Mouse (Mus musculus) neural tube, embryonic 10.5 days (tissue): ENCODE measurements around the gene Eml4.
A peak's percentile ranks its signal among the peaks of the same experiment; 100 is the strongest.

Experiments
- DNase-seq: peaks from one replicate; pipeline ENCODE4 v3.0.0-alpha.2; 2017; ENCODE audit warnings: low spot score; ENCODE audit errors: extremely low spot score

Gene Eml4

DNA sequence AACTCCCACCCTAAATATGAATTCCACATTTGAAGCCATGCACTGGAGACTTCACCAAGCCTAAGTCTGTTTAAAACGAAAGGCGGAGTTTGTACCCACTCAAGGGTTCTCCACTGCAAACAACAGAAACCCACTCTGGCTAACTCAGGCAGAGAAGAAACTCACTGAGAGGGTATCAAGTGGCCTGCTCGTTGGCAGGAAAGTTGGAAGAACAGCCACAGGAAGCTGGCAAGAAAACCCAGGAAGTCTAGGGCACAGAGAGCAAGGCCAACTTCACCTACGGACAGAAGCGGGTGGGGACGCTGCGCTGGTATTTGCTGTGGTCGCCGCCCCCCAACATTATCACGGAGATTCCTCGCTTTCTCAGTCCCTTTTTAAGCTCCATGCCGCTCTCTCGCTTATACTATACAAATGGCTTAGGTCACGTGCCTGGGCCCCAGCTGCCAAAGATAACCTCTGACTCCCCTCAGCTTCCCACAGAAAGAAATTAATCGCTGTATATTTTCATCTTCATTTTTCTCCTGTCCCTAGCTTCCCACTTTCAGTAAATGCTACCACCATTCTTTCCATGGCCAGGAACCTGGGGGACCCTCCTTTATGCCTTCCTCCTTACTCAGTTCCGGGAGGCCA lies 9.7 kb upstream of the Eml4 start:
- no peak for DNase-seq

DNA sequence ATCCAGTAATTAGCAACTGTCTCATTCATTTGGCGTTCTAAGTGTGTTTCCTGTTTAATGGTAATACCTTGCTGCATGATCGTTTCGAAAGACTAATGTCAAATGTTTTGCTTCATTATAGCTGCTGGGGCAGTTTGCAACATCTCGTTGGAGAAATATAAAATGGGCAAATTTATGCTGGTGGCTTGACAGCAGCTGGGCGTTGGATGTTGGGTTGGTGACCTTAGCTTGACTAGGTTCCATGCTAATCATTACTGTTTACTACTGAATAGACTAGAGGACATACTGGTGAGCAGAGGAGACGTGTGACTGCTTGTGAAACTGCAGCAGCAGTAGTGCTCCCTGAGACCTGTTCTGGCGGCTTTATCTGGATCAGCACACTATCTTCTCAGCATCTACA lies 6.5 kb upstream of the Eml4 start:
- DNase-seq, result no peak

DNA sequence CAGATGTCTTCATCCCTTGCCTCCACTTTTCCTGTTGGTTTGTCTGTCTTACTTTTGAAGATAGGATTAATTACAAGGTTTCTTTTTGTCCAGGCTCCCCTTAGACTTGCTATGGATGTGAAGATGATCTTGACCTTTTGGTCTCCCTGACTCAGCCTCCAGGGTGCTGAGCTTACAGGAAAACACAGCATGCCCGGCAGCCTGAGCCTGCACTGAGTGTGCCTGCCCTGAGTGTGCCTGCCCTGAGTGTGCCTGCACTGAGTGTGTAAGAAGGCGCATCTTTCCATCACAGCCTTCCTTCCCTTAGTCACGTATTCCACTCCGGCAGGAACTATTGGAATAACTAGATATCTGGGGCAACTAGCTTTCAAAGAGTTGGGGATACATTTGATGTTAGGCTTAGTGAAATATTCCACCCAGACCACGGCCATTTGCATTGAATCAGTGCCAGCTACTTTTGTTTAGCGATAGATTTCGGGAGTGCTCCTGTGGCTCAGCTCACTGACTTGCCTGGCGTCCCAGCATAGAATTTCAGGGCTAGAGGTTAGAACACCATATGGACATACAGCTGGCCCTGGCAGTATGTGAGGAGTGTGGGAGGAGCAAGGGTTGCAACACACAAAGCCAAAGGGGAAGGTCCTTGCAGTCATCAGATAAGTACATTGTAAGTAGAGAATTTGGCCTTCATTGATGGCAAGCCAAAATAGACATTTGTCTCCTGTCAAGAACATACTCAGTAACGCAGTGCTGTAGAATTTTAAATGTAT lies 2.5 kb upstream of the Eml4 start:
- DNase-seq, result no peak

DNA sequence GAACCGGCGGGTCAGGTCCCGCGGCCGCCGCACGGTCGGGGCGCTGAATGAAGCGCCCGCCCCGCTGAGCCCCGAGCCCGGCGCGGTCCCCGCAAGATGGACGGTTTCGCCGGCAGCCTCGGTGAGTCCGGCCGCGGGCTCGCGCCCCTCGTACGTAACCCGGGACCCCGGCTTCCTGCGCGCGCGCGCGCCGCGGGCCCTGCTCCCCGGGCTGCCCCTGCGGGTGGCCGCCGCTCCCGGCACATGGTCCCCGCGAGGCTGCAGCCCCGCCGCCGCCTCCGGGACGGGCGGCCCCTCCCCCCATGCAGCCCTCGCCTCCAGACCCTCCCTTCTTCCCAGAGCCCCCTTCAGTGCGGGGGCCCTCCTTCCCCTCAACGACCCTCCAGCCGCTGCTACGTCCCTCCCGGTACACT lies 394 bp downstream of the Eml4 start:
- peak; percentile 70 for DNase-seq

DNA sequence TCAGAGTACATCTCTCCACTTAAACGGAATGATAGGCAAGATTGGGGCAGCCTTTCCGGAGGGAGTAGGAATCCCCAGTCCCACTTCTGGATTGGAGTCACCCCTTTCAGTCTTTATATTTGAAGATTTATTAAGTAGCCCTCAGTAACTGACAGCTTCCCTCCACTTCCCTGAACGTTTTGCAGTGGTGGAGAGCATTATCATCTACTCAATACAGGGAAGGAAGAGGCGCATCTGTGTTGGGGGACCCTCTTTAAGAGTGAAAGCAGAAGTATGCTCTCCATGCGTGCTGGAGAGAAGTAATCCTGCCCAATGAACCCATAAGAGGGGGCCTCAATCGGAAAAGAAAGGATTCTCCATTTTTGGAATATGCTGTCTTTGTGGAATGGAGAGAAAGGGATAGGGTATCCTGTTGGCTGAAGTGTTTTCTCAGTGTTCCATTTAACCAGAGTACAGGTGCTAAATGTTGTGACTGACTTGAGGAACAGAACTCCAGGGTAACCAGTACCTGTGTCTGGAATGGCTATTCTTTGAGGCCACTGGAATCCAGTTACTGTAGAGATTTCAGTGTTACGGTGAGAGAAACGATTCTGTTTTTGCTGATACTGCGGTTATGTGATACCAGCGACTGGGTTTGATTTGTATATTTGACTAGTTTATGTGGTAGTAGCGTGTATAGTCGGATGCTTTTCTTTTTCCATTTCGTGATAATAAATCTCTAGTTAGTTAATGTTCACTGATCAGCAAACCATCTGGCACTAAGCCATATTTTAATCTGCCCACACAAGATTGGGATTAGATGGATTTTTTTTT lies 1.1 kb downstream of the Eml4 start:
- peak; percentile 41 for DNase-seq

DNA sequence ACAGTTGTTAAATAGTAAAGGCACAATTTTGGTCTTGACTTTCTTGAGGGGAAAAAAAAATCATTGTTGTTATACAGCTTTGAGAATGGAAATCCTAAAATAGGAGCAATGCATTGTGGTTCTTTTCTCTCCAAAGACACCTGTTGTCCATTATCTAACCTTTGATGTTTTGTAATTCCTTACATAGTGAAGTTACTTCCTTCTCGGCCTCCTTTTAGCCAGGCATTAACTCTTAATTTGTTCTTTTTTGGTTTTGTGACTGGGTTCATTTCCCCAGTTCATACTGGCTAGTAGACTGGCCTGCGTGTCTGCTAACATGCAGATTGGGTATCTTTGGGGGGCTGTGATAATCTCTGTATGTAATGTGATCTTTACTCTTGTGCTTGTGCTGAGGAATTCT lies 1.7 kb downstream of the Eml4 start:
- no peak for DNase-seq

DNA sequence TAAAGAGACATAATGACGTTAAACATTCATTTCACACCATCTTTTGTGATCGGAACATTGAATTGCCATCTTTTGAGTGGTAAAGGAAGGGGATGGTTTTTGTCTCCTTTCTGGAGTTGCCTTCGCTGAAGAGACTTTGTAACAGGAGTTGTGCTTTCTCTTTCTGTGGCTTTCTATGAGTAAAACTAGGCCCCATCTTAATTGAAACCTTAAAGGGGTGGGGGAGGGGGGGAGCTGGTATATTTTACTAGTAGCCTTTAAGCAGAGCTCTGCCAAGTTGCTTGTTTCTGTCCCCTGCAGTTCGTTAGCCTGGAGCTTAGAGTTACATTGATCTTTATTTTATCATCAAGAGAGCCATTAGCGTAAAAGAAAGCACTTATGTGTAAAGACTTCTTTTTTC lies 2.3 kb downstream of the Eml4 start:
- DNase-seq, result no peak

DNA sequence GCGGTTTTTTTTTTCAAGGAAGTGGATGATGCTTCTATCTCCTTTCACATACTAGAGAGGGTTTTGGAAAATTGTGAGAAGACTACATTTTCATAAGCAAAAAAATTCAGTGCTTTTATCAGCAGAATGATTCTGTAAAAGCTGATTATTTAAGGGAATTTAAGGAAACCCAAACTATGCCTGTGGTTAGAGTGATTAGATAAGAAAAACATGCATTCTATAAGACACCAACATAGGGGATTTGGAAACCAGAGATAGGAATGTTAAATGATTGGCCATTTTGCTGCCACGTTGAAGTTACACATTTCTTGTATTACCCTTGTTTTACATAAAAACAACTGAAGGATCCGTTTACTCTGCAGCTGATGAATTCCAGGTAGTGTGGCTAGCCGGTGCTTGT lies 2.7 kb downstream of the Eml4 start:
- DNase-seq, result no peak

DNA sequence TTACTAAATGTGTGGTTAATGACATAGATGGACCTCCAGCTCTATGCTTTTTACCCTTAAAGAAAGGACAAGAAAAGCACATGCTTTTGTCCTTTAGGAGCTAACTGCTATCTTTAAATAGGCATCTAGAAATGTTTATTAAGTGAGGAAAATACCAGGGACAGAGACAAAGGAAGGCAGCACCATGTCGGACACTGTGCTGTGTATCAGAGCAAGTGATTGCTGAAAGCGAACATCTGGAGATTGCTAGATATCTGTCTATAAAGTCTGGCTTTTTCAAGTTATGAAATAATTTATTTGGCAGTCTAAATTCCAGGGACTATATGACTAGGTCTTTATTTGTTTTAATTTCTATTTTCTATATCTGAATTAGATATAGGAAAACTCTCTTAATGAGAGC lies 4.8 kb downstream of the Eml4 start:
- no peak for DNase-seq

DNA sequence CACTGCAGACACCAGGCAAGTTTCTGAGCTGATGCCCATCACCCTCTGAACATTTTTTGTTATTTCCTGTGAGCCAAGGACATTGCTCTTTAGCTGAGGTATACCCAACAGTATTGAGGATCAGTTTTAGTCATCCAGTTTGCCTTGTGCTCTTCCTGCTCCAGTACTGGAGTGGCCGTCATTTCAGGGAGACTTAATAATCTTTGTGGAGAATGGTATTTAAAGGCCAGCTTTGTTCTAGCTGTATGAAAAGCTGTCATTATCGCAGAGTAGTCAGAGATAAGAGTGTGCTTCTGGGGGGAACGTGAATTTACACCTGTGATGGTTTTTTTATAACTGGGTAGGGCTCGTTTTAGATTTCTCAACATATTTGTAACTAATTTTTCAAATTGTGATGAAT lies 9.2 kb downstream of the Eml4 start:
- DNase-seq, result no peak

DNA sequence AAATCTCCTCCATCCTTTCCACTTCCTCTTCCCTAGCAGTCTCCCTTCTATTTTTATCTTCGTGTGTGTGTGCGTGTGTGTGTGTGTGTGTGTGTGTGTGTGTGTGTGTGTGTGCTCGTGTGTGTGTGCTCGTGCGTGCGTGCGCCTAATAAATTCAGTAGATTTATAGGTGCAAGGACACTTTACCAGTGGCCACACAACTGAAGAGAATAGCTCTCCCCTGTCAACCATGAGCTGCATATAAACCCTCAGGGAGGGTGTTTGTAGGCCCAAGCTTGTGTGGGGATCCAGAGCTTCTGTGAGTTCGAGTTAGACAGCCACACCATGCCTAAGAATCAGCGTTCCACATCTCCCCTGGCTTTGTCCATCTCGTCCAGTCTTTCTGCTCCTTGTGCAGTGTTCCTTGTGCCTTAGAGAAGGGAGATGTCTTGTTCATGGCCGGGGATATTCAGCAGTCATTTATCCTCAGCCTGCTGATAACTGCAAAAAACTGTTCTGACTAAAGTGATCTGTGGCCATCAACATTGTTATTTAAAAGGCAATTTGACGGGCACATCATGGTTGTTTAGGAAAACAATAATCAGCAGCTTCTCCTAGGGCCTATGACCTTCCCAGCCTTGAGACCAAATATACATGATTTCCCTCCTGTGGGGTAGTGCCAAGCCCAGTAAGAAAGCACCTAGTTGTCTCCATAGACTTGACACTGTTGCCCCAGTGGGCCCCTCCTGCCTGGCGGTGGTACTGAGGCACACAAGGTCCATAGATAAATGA lies 10.2 kb downstream of the Eml4 start:
- no peak for DNase-seq

DNA sequence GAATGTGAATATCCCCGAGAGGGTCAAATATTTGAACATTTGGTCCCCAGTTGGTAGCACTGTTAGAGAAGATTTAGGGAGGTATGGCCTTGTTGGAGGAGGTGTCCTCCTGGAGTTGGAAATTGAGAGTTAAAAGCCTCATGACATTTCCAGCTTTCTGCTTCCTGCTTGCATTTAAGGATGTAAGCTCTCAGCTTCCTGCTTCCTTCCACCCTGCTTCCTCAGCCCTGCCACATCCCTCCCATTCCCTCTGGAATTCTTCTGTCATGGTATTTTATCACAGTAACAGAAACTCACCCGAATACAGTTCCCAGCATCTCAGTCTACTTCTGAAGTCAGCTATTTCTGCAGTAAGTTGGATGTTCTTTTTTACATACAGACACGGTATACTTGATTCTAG lies 12.3 kb downstream of the Eml4 start:
- no peak for DNase-seq

DNA sequence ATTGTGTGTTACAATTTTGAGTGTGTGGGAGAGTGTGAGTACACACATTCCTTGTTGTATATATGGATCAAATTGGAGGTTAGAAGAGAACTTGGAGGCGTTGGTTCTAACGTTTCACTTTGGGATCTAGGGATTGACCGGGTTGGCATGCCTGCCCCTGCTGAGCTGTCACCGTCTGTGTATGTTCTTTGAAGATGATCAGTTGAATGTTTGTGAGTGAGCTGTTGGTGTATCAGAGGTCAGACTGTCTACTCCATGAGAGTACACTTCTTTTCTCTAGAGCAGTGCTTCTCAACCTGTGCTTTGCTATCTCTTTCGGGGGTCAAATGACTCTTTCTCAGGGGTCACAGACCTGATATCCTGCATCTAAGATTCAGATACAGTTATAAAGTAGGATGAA lies 13.6 kb downstream of the Eml4 start:
- no peak for DNase-seq

DNA sequence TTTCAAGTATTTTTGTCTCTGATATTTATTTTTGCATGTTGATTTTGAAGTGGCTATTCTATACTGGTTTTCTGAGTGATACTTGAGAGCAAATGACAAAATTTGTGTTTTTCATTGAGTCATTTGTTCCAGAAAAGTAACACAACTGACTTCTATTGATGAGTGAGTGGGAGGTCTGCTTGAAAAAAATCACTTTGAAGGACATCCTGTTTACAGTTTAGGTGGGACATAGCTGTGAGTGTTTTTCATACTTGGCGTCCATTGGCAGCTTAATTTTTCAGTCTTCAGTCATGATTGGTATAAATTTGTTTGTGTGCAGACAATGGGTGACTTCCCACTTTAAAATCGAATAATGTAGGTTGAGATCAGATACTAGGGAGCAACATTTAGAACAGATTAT lies 14.4 kb downstream of the Eml4 start:
- no peak for DNase-seq

DNA sequence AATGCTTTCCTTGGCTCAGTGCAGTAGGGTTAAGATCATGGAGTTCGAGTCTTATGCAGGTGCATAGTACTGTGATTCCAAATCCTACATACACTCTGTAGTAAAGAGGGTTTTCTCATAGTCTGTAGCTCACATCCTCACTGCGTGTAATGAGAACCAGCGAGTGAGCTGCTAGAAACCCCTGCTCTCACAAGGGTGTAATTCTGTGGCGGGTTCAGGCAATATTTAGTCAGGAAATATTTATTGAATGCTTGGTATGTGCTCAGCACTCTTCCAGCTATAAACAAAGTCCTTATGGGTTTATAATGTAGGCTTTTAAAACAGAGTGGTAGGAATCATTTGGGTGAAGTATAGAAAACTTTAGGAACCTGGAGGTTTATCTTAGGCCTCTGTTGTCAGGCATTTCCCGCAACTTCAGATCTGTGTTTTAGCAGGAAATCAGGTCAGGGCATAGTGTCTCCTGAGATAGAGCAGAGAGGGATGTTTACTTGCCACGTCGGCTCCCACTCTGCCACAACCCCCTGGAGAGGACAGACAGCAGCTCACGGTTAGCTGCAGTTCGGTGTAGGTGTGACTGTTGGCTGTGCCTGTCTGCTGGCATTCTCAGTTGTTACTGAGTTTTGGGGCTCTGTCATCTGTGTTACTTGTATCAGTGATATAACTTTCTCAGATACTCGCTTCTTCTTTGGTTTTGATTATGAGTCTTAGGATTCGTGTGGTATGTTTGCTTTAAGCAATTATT lies 15.1 kb downstream of the Eml4 start:
- DNase-seq, result no peak

DNA sequence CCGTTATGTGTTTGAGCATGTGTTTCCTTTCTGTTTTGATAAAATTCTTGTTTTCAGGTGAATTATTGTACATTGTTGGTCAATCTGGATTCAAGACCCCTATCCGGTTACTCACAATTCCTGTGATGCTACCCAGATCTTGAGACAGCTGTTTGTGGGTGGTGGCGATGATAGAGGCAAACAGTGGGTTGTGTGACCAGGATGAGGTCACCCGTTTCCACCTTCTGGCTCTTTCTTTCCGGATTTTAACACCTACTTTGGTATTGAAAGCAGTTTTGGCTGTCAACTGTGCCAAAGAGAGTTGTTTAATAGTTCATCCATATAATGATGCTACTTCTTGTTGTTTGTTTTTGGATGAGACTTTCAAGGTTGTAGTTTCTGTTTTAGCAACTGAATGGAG lies 16.7 kb downstream of the Eml4 start:
- DNase-seq, result no peak

DNA sequence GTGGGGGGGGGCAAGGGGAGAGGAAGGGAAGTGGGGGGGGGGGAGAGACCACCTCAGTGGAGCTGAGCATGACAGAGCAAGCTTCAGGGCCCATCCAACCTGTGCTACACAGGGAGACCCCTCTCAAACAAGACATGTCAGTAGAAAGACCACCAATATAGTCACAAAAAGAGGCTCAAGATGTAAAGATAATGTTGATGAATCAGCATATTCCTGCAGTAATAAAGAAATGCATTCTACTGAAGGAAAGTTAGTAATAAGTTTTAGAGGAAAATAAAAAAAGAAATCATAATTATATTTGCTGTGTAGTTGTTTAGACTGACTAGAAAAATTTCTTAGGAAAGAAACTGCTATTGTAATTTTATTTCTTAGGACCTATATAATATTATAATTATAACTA lies 23.4 kb downstream of the Eml4 start:
- no peak for DNase-seq

DNA sequence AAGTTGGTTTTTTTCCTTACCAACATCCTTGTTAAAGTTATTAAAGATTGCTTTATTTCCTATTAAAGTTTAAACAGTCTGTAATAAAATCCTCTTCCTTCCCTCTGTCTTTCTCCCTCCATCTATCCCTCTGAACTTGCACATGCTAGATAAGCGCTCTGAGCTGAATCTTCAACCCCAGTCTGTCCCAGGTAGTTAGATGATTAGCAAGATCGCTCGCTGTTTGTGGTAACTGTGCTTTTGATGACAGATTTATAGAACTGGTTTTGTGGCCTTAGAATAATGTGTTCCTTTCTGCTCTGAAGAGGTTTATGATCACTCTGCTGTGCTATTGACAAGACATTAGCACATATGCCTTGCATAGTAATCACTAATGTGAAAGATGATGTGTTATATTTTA lies 25.1 kb downstream of the Eml4 start:
- no peak for DNase-seq

DNA sequence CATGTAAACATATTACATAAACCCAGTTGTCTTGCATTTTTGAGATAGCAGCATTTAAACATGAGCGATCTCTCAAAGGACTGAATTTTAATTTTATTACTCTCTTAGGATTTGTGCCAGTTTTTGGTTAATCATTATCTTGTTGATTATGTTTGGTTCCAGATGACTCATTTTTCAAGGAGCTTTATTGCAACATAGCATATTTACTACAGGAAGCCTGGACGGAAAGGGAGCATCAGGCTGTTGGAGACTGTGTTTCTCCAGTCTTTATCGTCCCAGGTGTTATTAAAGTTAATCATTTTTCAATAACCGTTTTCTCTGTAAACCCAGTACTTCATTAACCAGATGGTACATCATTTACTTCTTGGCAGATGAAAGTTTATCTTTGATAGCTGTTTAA lies 26.1 kb downstream of the Eml4 start:
- DNase-seq, result no peak

DNA sequence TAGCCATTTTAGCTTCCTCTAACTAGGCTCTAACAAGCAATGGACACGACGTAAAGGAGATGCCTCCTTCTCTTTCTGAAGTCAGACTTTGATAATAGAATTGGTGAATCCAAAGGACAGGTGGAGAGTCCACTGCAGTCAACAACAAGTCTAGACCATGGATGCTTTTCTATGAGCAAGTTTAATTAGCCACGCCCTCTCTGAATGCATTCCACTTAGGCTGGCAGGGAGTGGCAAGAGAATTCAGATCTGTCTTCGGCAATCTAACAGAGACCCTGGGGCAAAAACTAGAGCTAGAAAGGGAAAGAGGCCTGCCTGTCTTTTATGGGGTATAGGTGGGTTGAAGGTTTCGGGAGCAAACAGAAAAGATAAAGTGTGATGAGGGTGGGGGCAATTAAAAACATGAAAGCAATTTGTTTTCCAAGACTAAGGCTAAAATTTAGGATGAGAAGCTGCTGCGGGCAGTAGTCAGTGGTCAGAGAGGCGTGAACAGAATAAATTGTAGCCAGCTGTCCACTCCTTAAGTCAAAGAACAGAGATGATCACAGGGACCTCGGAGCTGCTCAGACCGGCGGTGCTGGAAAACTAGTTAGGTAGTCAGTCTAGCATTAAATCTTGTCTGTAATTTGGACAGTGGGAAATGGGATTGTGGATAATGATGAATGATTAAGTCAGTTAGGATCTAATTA lies 27.2 kb downstream of the Eml4 start:
- DNase-seq, result no peak

DNA sequence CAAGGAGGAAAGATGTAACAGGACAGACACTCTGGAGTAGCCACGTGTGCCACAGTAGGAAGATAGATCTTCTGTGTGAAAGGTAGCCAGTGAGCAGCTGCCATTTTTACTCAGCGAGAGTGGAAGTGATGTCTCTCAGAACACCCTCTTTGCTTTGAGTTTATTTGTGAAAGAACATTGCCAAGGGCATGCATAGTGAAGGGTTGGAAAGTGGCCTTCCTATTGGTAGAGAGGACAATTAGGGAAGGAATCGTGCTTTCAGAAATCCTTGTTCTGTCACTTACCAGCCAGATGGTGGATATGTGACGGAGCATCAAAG lies 27.7 kb downstream of the Eml4 start:
- DNase-seq, result no peak
